26 mouse cellular contexts compared by ENCODE assay signal in the genomic region with DNA sequence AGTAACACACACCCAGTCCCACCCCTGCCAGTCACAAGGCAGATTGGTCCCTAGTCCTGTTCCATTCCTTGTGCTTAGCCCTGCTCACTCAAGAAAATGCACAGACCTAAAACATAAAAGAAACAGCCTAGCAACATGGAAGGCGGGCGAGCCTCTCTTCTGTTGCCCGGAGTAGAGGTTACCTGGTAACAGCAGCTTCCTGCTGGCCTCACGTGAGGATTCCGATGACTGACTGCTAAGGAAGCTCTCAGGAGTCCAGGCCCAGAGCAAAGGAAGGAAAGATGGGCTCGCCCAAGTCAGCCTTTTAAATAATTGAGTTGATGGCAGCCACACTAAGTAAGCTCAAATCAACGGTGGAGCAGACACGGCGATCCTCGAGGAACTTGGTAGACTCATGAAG. TPM values are rescaled to one million over a fixed set of nuclear protein-coding genes. Genes with fewer than 3 reads are reported as not detected.
DNase-seq lines count a peak whose midpoint lies in the region; ATAC-seq and TF ChIP-seq lines count a peak whose summit lies in the region.
"Had no signal": no experiment of that assay in that cellular context is flagged by ENCODE, and none has a peak within 500 bp of the region (broad histone marks: within the 10 kb centered on the region; RNA-seq: fewer than 3 reads in every experiment).

No protein-coding gene starts in this region.

- no peak overlapping the region for H3K4me3 ChIP-seq in hindbrain, embryonic 15.5 days
- H3K4me3 ChIP-seq in hindbrain, embryonic 16.5 days (ENCODE audit: low read length): no peak overlapping the region
- H3K4me3 ChIP-seq in midbrain, embryonic 13.5 days (replicated peaks): no peak overlapping the region
- H3K4me3 ChIP-seq in midbrain, embryonic 11.5 days (ENCODE audit: low read depth, low read length): no peak overlapping the region
- H3K4me3 ChIP-seq: forebrain, embryonic 10.5 days; heart, embryonic 15.5 days; limb, embryonic 10.5 days; liver, embryonic 15.5 days; lung, embryonic 15.5 days; megakaryocyte, embryonic 14.5 days had no signal

- peaks cover 6% of the 10 kb centered on the region; the same call in 1 of the 2 replicates for H3K36me3 ChIP-seq in hindbrain, embryonic 15.5 days
- H3K36me3 ChIP-seq in hindbrain, embryonic 16.5 days (ENCODE audit: control insufficient read depth, insufficient read depth, low read length): peaks cover 8% of the 10 kb centered on the region; the same call in 1 of the 2 replicates
- peaks cover 24% of the 10 kb centered on the region for H3K36me3 ChIP-seq in midbrain, embryonic 13.5 days
- H3K36me3 ChIP-seq in midbrain, embryonic 11.5 days (ENCODE audit: control insufficient read depth, insufficient read depth, low read length): 0 out of 2 replicates have a peak, but pooled peaks cover 6% of the 10 kb centered on the region

- 80% methylated on average over 10 of the region's 10 CpGs for WGBS in hindbrain, embryonic 15.5 days
- WGBS in hindbrain, embryonic 16.5 days: 79% methylated on average over 10 of the region's 10 CpGs
- 87% methylated on average over 10 of the region's 10 CpGs for WGBS in midbrain, embryonic 13.5 days
- 92% methylated on average over 10 of the region's 10 CpGs for WGBS in midbrain, embryonic 11.5 days

- no peak for TF ChIP-seq POLR2A in brain, embryonic 14.5 days (IDR thresholded peaks at IDR 0.05; ENCODE audit: borderline replicate concordance, extremely low read depth, insufficient read depth, insufficient read length, poor library complexity, severe bottlenecking)

- no peak for DNase-seq in midbrain, embryonic 11.5 days (ENCODE audit: low spot score, missing footprints)
- DNase-seq in R1 (ENCODE audit: low read depth, low spot score): peak; percentile 39
- DNase-seq in brain, embryonic 14.5 days (ENCODE audit: low read depth): peak; percentile 11
- DNase-seq: adrenal gland, postnatal 10 days; cerebellum, adult 8-10 months; gastrocnemius, postnatal 25 days; heart, postnatal 4 days; kidney, adult 18-20 months; kidney, postnatal 4 days; liver; lung, postnatal 36 days; right cerebral cortex, postnatal 25 days; spleen, adult 18-20 months; thymus, postnatal 25 days had no signal

- no peak overlapping the region for H3K4me2 ChIP-seq in hindbrain, embryonic 15.5 days
- H3K4me2 ChIP-seq in hindbrain, embryonic 16.5 days (ENCODE audit: low read length): no peak overlapping the region
- H3K4me2 ChIP-seq in midbrain, embryonic 13.5 days (replicated peaks): no peak overlapping the region
- no peak overlapping the region for H3K4me2 ChIP-seq in midbrain, embryonic 11.5 days
- H3K4me2 ChIP-seq: heart, embryonic 15.5 days; liver, embryonic 15.5 days; lung, embryonic 15.5 days had no signal

- 0 out of 2 replicates have a peak overlapping the region, but pooled peaks have one; percentile 11 for H3K27ac ChIP-seq in hindbrain, embryonic 15.5 days (replicated peaks)
- no peak overlapping the region for H3K27ac ChIP-seq in hindbrain, embryonic 16.5 days (ENCODE audit: low read depth, low read length)
- peak overlapping the region; percentile 7; the same call in 1 of the 2 replicates for H3K27ac ChIP-seq in midbrain, embryonic 13.5 days
- H3K27ac ChIP-seq in midbrain, embryonic 11.5 days (ENCODE audit: low read depth, low read length): no peak overlapping the region
- H3K27ac ChIP-seq: forebrain, embryonic 10.5 days; heart, embryonic 15.5 days; limb, embryonic 10.5 days; liver, embryonic 15.5 days; lung, embryonic 15.5 days had no signal

- no peaks in the 10 kb centered on the region for H3K27me3 ChIP-seq in hindbrain, embryonic 15.5 days
- H3K27me3 ChIP-seq in hindbrain, embryonic 16.5 days (replicated peaks; ENCODE audit: control insufficient read depth, insufficient read depth, low read length): no peaks in the 10 kb centered on the region
- H3K27me3 ChIP-seq in midbrain, embryonic 13.5 days: no peaks in the 10 kb centered on the region
- H3K27me3 ChIP-seq in midbrain, embryonic 11.5 days (ENCODE audit: control insufficient read depth, insufficient read depth, low read length): no peaks in the 10 kb centered on the region
- H3K27me3 ChIP-seq: heart, embryonic 15.5 days; liver, embryonic 15.5 days; lung, embryonic 15.5 days; megakaryocyte, embryonic 14.5 days had no signal

- H3K9ac ChIP-seq in hindbrain, embryonic 15.5 days: no peak overlapping the region
- H3K9ac ChIP-seq in hindbrain, embryonic 16.5 days (ENCODE audit: low read depth, low read length): no peak overlapping the region
- H3K9ac ChIP-seq in midbrain, embryonic 13.5 days (replicated peaks): no peak overlapping the region
- no peak overlapping the region for H3K9ac ChIP-seq in midbrain, embryonic 11.5 days (ENCODE audit: low read length)
- H3K9ac ChIP-seq: heart, embryonic 15.5 days; liver, embryonic 15.5 days; lung, embryonic 15.5 days had no signal

- peaks cover 20% of the 10 kb centered on the region for H3K4me1 ChIP-seq in hindbrain, embryonic 15.5 days (replicated peaks)
- peaks cover 8% of the 10 kb centered on the region; the same call in 1 of the 2 replicates for H3K4me1 ChIP-seq in hindbrain, embryonic 16.5 days (ENCODE audit: control insufficient read depth, insufficient read depth, low read depth, low read length)
- peaks cover 19% of the 10 kb centered on the region; the same call in 1 of the 2 replicates for H3K4me1 ChIP-seq in midbrain, embryonic 13.5 days (replicated peaks)
- no peaks in the 10 kb centered on the region for H3K4me1 ChIP-seq in midbrain, embryonic 11.5 days (ENCODE audit: control insufficient read depth, insufficient read depth, low read length)

- no peaks in the 10 kb centered on the region for H3K9me3 ChIP-seq in hindbrain, embryonic 15.5 days
- H3K9me3 ChIP-seq in hindbrain, embryonic 16.5 days (ENCODE audit: control insufficient read depth, low read length): no peaks in the 10 kb centered on the region
- H3K9me3 ChIP-seq in midbrain, embryonic 13.5 days: no peaks in the 10 kb centered on the region
- no peaks in the 10 kb centered on the region for H3K9me3 ChIP-seq in midbrain, embryonic 11.5 days (ENCODE audit: control insufficient read depth, low read length)
- H3K9me3 ChIP-seq: forebrain, embryonic 10.5 days; heart, embryonic 15.5 days; liver, embryonic 15.5 days; lung, embryonic 15.5 days; megakaryocyte, embryonic 14.5 days had no signal

- TF ChIP-seq CTCF in brain, embryonic 14.5 days (IDR thresholded peaks at IDR 0.05; ENCODE audit: borderline replicate concordance, extremely low read depth, insufficient read depth, insufficient read length): no peak

- ATAC-seq in hindbrain, embryonic 15.5 days (ENCODE audit: low FRiP score, low read depth): no peak
- ATAC-seq in hindbrain, embryonic 16.5 days: no peak
- no peak for ATAC-seq in midbrain, embryonic 13.5 days
- ATAC-seq in midbrain, embryonic 11.5 days (ENCODE audit: low FRiP score): no peak
- no peak for ATAC-seq in megakaryocyte-erythroid progenitor cell, adult 5-6 weeks (replicated peaks; ENCODE audit: low FRiP score, low TSS enrichment, poor library complexity, severe bottlenecking)
- ATAC-seq: forebrain, embryonic 16.5 days had no signal

RNA-seq across cellular contexts. Expression of a gene that starts 12.8 kb away (rescaled TPM):
- polyA plus RNA-seq in hindbrain, embryonic 15.5 days (2015; fragmentation: Nextera tagmentation; extraction: Ambion mirVana): 8.2 and 9.9 TPM in 2 replicates
- polyA plus RNA-seq in hindbrain, embryonic 16.5 days (2015; fragmentation: Nextera tagmentation; extraction: Ambion mirVana): 6.5 and 6.7 TPM in 2 replicates
- 7.5 and 8.3 TPM in 2 replicates for polyA plus RNA-seq in midbrain, embryonic 13.5 days (2015; fragmentation: Nextera tagmentation; extraction: Ambion mirVana)
- 2.4 and 3.0 TPM in 2 replicates for polyA plus RNA-seq in midbrain, embryonic 11.5 days (2014; fragmentation: Nextera tagmentation; extraction: Ambion mirVana)
- polyA plus RNA-seq in brain, embryonic 14.5 days (2012; rRNA removed): 55.0 and 56.0 TPM in 2 replicates
- total RNA-seq in megakaryocyte-erythroid progenitor cell, adult 5-6 weeks (2014; fragmentation: Nextera tagmentation): 7.7 and 16.9 TPM in 2 replicates
- total RNA-seq in megakaryocyte-erythroid progenitor cell, adult 5-6 weeks (2017): 4.9 and 22.4 TPM in 2 replicates

RNA-seq across cellular contexts. Expression of a gene that starts 28.3 kb away (rescaled TPM):
- polyA plus RNA-seq in hindbrain, embryonic 15.5 days (2015; fragmentation: Nextera tagmentation; extraction: Ambion mirVana): 0.19 and 0.28 TPM in 2 replicates
- polyA plus RNA-seq in hindbrain, embryonic 16.5 days (2015; fragmentation: Nextera tagmentation; extraction: Ambion mirVana): 0.54 and 0.81 TPM in 2 replicates
- 0.17 and 0.19 TPM in 2 replicates for polyA plus RNA-seq in midbrain, embryonic 13.5 days (2015; fragmentation: Nextera tagmentation; extraction: Ambion mirVana)
- polyA plus RNA-seq in midbrain, embryonic 11.5 days (2014; fragmentation: Nextera tagmentation; extraction: Ambion mirVana): not detected in 2 replicates
- polyA plus RNA-seq in brain, embryonic 14.5 days (2012; rRNA removed): 0.40 and 0.42 TPM in 2 replicates
- total RNA-seq in megakaryocyte-erythroid progenitor cell, adult 5-6 weeks (2014; fragmentation: Nextera tagmentation): not detected in 2 replicates
- 0.65 TPM in 1 of 2 replicates, not detected in the other for total RNA-seq in megakaryocyte-erythroid progenitor cell, adult 5-6 weeks (2017)
- polyA plus RNA-seq: forebrain, embryonic 10.5 days had no signal

RNA-seq across cellular contexts. Expression of a gene that starts 33.5 kb away (rescaled TPM):
- polyA plus RNA-seq in hindbrain, embryonic 15.5 days (2015; fragmentation: Nextera tagmentation; extraction: Ambion mirVana): 0.51 TPM in 1 of 2 replicates, not detected in the other
- 0.32 TPM in 1 of 2 replicates, not detected in the other for polyA plus RNA-seq in hindbrain, embryonic 16.5 days (2015; fragmentation: Nextera tagmentation; extraction: Ambion mirVana)
- polyA plus RNA-seq in midbrain, embryonic 13.5 days (2015; fragmentation: Nextera tagmentation; extraction: Ambion mirVana): 0.48 TPM in 1 of 2 replicates, not detected in the other
- polyA plus RNA-seq in midbrain, embryonic 11.5 days (2014; fragmentation: Nextera tagmentation; extraction: Ambion mirVana): 0.11 and 1.4 TPM in 2 replicates
- polyA plus RNA-seq in brain, embryonic 14.5 days (2012; rRNA removed): 6.7 and 7.2 TPM in 2 replicates
- total RNA-seq in megakaryocyte-erythroid progenitor cell, adult 5-6 weeks (2014; fragmentation: Nextera tagmentation): 19.1 and 23.4 TPM in 2 replicates
- total RNA-seq in megakaryocyte-erythroid progenitor cell, adult 5-6 weeks (2017): 17.1 and 26.1 TPM in 2 replicates
- polyA plus RNA-seq: heart, embryonic 15.5 days; lung, embryonic 15.5 days had no signal

RNA-seq across cellular contexts. Expression of a gene that starts 33.5 kb away (rescaled TPM):
- polyA plus RNA-seq in hindbrain, embryonic 15.5 days (2015; fragmentation: Nextera tagmentation; extraction: Ambion mirVana): 0.36 and 0.58 TPM in 2 replicates
- polyA plus RNA-seq in hindbrain, embryonic 16.5 days (2015; fragmentation: Nextera tagmentation; extraction: Ambion mirVana): 0.34 and 0.45 TPM in 2 replicates
- polyA plus RNA-seq in midbrain, embryonic 13.5 days (2015; fragmentation: Nextera tagmentation; extraction: Ambion mirVana): 0.10 and 0.27 TPM in 2 replicates
- polyA plus RNA-seq in midbrain, embryonic 11.5 days (2014; fragmentation: Nextera tagmentation; extraction: Ambion mirVana): 0.48 and 0.59 TPM in 2 replicates
- polyA plus RNA-seq in brain, embryonic 14.5 days (2012; rRNA removed): 0.14 and 0.44 TPM in 2 replicates
- 0.37 TPM in 1 of 2 replicates, not detected in the other for total RNA-seq in megakaryocyte-erythroid progenitor cell, adult 5-6 weeks (2014; fragmentation: Nextera tagmentation)
- total RNA-seq in megakaryocyte-erythroid progenitor cell, adult 5-6 weeks (2017): 0.52 and 0.57 TPM in 2 replicates
- polyA plus RNA-seq: C2C12 had no signal

RNA-seq across cellular contexts. Expression of a gene that starts 46.0 kb away (rescaled TPM):
- polyA plus RNA-seq in hindbrain, embryonic 15.5 days (2015; fragmentation: Nextera tagmentation; extraction: Ambion mirVana): 37.7 and 49.9 TPM in 2 replicates
- 42.9 and 51.5 TPM in 2 replicates for polyA plus RNA-seq in hindbrain, embryonic 16.5 days (2015; fragmentation: Nextera tagmentation; extraction: Ambion mirVana)
- polyA plus RNA-seq in midbrain, embryonic 13.5 days (2015; fragmentation: Nextera tagmentation; extraction: Ambion mirVana): 24.0 and 24.7 TPM in 2 replicates
- polyA plus RNA-seq in midbrain, embryonic 11.5 days (2014; fragmentation: Nextera tagmentation; extraction: Ambion mirVana): 20.0 and 21.2 TPM in 2 replicates
- 34.7 and 50.7 TPM in 2 replicates for polyA plus RNA-seq in brain, embryonic 14.5 days (2012; rRNA removed)
- not detected in 2 replicates for total RNA-seq in megakaryocyte-erythroid progenitor cell, adult 5-6 weeks (2014; fragmentation: Nextera tagmentation)
- not detected in 2 replicates for total RNA-seq in megakaryocyte-erythroid progenitor cell, adult 5-6 weeks (2017)

Comparison
In these comparisons a context has a peak if more than half of its experiments do, and no peak if none do; other contexts are left out.
1. H3K27ac ChIP-seq: peak in hindbrain, embryonic 15.5 days (single experiment) and midbrain, embryonic 13.5 days (single experiment); none in hindbrain, embryonic 16.5 days (single experiment) and midbrain, embryonic 11.5 days (single experiment).